Mouse (Mus musculus) testis, postnatal 10 days (tissue): ENCODE data around the gene N4bp3.
"Not testable (repeated sequence)": the region's sequence is repeated elsewhere in the genome, so short reads cannot be mapped to it uniquely, and the experiment has no call there.

Experiments used
- DNase-seq: peaks from one replicate; pipeline ENCODE4 v3.0.0; 2021; ENCODE audit warnings: low spot score

The N4bp3 gene

GRCm38 (mm10) chr11:51650691-51651515, at the start of gene N4bp3, which contains the start of gene D930048N14Rik:
N4bp3 (minus strand) TSS chr11:51650842.
D930048N14Rik (plus strand) TSS chr11:51650954.
- peak; percentile 80 for DNase-seq

- no peak for DNase-seq
Measured at GRCm38 (mm10) chr11:51694984-51695383, 44.3 kb upstream of the N4bp3 start.

GRCm38 (mm10) chr11:51690597-51690996, 40.0 kb upstream of the N4bp3 start:
- DNase-seq: not testable (repeated sequence)

- DNase-seq: no peak
Measured at GRCm38 (mm10) chr11:51689343-51689742, 38.7 kb upstream of the N4bp3 start.

GRCm38 (mm10) chr11:51688330-51689328, 38.0 kb upstream of the N4bp3 start, which contains the start of gene 0610009B22Rik:
0610009B22Rik (minus strand) TSS chr11:51688874.
- peak; percentile 100 for DNase-seq

- peak; percentile 39 for DNase-seq
Measured at GRCm38 (mm10) chr11:51681976-51682374, 31.3 kb upstream of the N4bp3 start.

- DNase-seq: peak; percentile 95
Measured at GRCm38 (mm10) chr11:51681324-51681975, 30.8 kb upstream of the N4bp3 start.

- DNase-seq: peak; percentile 31
Measured at GRCm38 (mm10) chr11:51679466-51679865, 28.8 kb upstream of the N4bp3 start.

GRCm38 (mm10) chr11:51677737-51678418, 27.2 kb upstream of the N4bp3 start:
- peak; percentile 27 for DNase-seq

GRCm38 (mm10) chr11:51675386-51675785, 24.7 kb upstream of the N4bp3 start:
- peak; percentile 27 for DNase-seq

- DNase-seq: peak; percentile 47
Measured at GRCm38 (mm10) chr11:51673291-51673690, 22.6 kb upstream of the N4bp3 start.

- DNase-seq: peak; percentile 36
Measured at GRCm38 (mm10) chr11:51671376-51671775, 20.7 kb upstream of the N4bp3 start.

GRCm38 (mm10) chr11:51670846-51671245, 20.2 kb upstream of the N4bp3 start:
- peak; percentile 12 for DNase-seq

- not testable (repeated sequence) for DNase-seq
Measured at GRCm38 (mm10) chr11:51664747-51665146, 14.1 kb upstream of the N4bp3 start.

- DNase-seq: no peak
Measured at GRCm38 (mm10) chr11:51662632-51663031, 12.0 kb upstream of the N4bp3 start.

- no peak for DNase-seq
Measured at GRCm38 (mm10) chr11:51661867-51662365, 11.3 kb upstream of the N4bp3 start.

- DNase-seq: no peak
Measured at GRCm38 (mm10) chr11:51658705-51659104, 8.1 kb upstream of the N4bp3 start.

GRCm38 (mm10) chr11:51658291-51658690, 7.6 kb upstream of the N4bp3 start:
- DNase-seq: no peak

- no peak for DNase-seq
Measured at GRCm38 (mm10) chr11:51656798-51657521, 6.3 kb upstream of the N4bp3 start.

- DNase-seq: no peak
Measured at GRCm38 (mm10) chr11:51654891-51655290, 4.2 kb upstream of the N4bp3 start.
